Mouse (Mus musculus): ENCODE data around the gene Hs3st6. TPM values are rescaled to one million over a fixed set of nuclear protein-coding genes. Genes with fewer than 3 reads are reported as not detected.

The Hs3st6 gene
- 0.25 and 0.64 TPM in 2 replicates for polyA plus RNA-seq (2015; fragmentation: Nextera tagmentation; extraction: Ambion mirVana)

GRCm38 (mm10) chr17:24752415-24753394 lies at the start of gene Hs3st6:
Gene Hs3st6 (plus strand): TSS chr17:24752988.

GRCm38 (mm10) chr17:24706982-24707800 lies 45.6 kb upstream of the Hs3st6 start, which contains the start of gene Tbl3:
Gene Tbl3 (minus strand): TSS chr17:24707660.

DNA sequence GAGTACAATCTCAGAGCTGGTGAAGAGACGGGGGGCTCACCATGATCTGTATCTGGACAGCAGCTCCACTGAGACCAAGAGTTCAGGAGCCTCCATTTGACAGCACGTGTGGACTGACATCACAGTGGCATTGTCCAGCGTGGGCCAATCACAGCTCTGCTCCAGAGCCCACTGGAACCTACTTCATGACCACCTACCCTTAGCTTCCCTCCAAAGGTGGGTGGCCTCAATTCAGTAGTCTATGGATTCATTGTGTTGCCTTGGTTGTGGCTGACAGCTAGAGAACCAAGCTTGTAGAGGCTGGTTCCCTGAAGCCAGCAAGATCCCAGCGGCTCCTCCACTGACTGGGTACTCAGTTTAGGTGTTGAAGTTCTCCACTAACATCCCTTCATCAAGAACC lies 34.8 kb upstream of the Hs3st6 start, which contains the start of the genes Rnf151 and Rps2:
Gene Rnf151, minus strand, starts transcription at position 121 of the 400 bp plus-strand sequence.
Gene Rps2, plus strand, starts transcription at position 174 of the 400 bp plus-strand sequence.

DNA sequence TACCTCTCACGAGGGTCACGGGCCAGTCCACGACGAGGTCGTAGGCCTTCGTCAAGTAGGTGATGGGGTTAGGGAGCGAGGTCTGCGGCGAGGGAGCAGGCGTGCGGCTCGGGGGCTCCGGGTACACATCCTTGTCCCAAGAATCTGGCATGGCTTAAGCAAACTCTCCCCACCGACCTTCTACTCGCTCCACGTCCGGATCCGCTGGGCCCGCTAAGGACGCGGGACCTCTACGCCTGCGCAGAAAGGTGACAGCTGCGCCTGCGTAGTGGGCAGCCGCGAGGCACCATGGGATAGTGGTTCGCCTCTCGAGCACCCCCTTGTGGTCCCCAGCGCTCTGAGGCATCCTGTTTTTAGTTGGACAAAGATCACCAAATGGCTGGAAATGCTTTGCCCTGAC lies 28.6 kb upstream of the Hs3st6 start, which contains the start of gene Ndufb10:
Gene Ndufb10, minus strand, starts transcription at position 295 of the 400 bp plus-strand sequence.

DNA sequence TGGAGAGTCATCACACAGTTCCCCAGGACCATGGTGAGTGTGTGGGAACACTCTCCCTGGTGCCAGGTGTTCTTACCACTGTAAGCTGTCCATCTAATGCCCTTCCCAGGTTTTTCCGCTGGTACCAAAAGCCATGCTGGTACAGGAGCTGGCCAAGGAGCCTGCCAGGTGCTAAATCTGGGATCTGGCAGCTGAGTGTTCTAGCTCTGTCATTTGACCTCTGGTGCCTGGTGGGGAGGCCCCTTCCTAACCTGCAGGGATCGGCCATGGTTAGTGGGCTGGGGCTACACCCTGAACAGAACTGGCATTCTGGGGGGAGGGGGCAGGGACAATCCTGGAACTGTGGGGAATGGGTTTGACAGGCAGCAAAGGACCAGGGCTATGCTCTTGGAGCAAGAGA lies 25.2 kb upstream of the Hs3st6 start, which contains the start of gene Rpl3l:
Gene Rpl3l, plus strand, starts transcription at position 203 of the 400 bp plus-strand sequence.

GRCm38 (mm10) chr17:24736330-24737051 lies 16.3 kb upstream of the Hs3st6 start, which contains the start of gene Msrb1:
Gene Msrb1 (plus strand): TSS chr17:24736642.

DNA sequence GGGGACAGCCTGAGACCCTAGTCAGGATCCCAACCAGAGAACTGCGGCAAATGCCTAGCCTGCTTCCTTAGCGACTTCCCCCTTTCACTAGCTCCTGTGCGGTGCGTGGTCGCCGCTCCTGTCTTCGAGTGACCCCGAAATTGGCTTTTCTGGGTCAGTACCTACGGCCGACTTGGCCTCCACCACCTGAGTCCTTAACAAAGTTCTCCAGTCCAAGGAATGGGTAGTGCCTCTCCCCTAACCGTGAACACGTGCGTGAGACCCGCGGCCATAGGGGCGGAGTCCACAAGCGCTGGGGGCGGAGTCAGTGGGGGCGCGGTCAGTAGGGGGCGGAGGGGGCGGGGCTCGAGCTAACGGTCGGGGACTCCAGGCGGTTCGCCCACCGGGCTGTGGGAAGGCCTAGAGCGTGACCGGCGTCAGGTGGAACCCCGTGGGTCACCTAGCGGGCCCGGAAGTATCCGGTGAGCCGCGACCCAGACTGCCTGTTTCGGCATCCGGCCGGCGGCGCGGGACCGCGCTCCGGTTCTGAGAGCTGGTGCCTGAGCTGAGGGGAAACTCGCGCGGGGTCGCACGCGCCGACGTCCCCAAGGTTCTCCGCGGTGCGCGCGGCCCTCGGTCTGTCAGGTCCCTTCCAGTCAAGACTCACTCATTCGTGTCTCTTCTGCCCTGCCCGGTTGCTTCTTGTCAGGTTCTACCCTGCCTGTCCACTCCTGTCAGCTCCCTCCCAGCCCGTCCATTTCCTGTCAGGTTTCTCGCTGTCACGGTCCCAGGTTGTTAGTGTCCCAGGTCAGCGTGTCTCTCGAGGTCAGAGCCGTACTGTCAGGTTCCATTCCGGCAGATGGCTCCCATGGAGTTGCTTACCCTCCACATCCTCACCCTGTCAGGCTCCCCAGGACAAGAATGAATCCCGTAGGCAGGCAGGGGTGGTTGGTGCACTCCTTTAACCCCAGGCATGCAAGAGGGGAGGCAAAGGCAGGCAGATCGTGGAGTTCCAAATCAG lies 51.5 kb downstream of the Hs3st6 start, which contains the start of gene Meiob:
Gene Meiob, plus strand, starts transcription at position 338 of the 1,000 bp plus-strand sequence.

Other genes starting within 250 kb of the Hs3st6 start
- gene Traf7, start 225.1 kb upstream of the Hs3st6 start, polyA plus RNA-seq (2015; fragmentation: Nextera tagmentation; extraction: Ambion mirVana): 50.4 and 54.8 TPM in 2 replicates
- gene Rab26, start 218.8 kb upstream of the Hs3st6 start, polyA plus RNA-seq (2015; fragmentation: Nextera tagmentation; extraction: Ambion mirVana): 2.2 and 2.6 TPM in 2 replicates
- gene Pkd1, start 203.2 kb upstream of the Hs3st6 start, polyA plus RNA-seq (2015; fragmentation: Nextera tagmentation; extraction: Ambion mirVana): 28.6 and 36.5 TPM in 2 replicates
- gene Tsc2, start 120.4 kb upstream of the Hs3st6 start, polyA plus RNA-seq (2015; fragmentation: Nextera tagmentation; extraction: Ambion mirVana): 216 and 218 TPM in 2 replicates
- 9.8 and 11.3 TPM in 2 replicates for gene Nthl1, start 120.3 kb upstream of the Hs3st6 start, polyA plus RNA-seq (2015; fragmentation: Nextera tagmentation; extraction: Ambion mirVana)
- 33.6 and 38.2 TPM in 2 replicates for gene Slc9a3r2, start 102.7 kb upstream of the Hs3st6 start, polyA plus RNA-seq (2015; fragmentation: Nextera tagmentation; extraction: Ambion mirVana)
- gene Npw, start 94.5 kb upstream of the Hs3st6 start, polyA plus RNA-seq (2015; fragmentation: Nextera tagmentation; extraction: Ambion mirVana): not detected in 2 replicates
- gene Zfp598, start 83.3 kb upstream of the Hs3st6 start, polyA plus RNA-seq (2015; fragmentation: Nextera tagmentation; extraction: Ambion mirVana): 10.0 and 11.2 TPM in 2 replicates
- gene Syngr3, start 63.0 kb upstream of the Hs3st6 start, polyA plus RNA-seq (2015; fragmentation: Nextera tagmentation; extraction: Ambion mirVana): 0.08 and 0.41 TPM in 2 replicates
- gene Gfer, start 56.8 kb upstream of the Hs3st6 start, polyA plus RNA-seq (2015; fragmentation: Nextera tagmentation; extraction: Ambion mirVana): 28.0 and 29.7 TPM in 2 replicates
- 1.4 and 2.0 TPM in 2 replicates for gene Noxo1, start 56.8 kb upstream of the Hs3st6 start, polyA plus RNA-seq (2015; fragmentation: Nextera tagmentation; extraction: Ambion mirVana)
- 31.4 and 34.7 TPM in 2 replicates for gene Tbl3, start 45.3 kb upstream of the Hs3st6 start, polyA plus RNA-seq (2015; fragmentation: Nextera tagmentation; extraction: Ambion mirVana)
- 0.24 TPM in 1 of 2 replicates, not detected in the other for gene Rnf151, start 34.9 kb upstream of the Hs3st6 start, polyA plus RNA-seq (2015; fragmentation: Nextera tagmentation; extraction: Ambion mirVana)
- 1,136 and 1,298 TPM in 2 replicates for gene Rps2, start 34.9 kb upstream of the Hs3st6 start, polyA plus RNA-seq (2015; fragmentation: Nextera tagmentation; extraction: Ambion mirVana)
- gene Ndufb10, start 28.5 kb upstream of the Hs3st6 start, polyA plus RNA-seq (2015; fragmentation: Nextera tagmentation; extraction: Ambion mirVana): 218 and 232 TPM in 2 replicates
- 0.16 and 0.19 TPM in 2 replicates for gene Rpl3l, start 25.2 kb upstream of the Hs3st6 start, polyA plus RNA-seq (2015; fragmentation: Nextera tagmentation; extraction: Ambion mirVana)
- gene Msrb1, start 16.3 kb upstream of the Hs3st6 start, polyA plus RNA-seq (2015; fragmentation: Nextera tagmentation; extraction: Ambion mirVana): 203 and 213 TPM in 2 replicates
- 0.10 TPM in 1 of 2 replicates, not detected in the other for gene Meiob, start 51.3 kb downstream of the Hs3st6 start, polyA plus RNA-seq (2015; fragmentation: Nextera tagmentation; extraction: Ambion mirVana)
- 44.1 and 47.3 TPM in 2 replicates for gene Hagh, start 87.2 kb downstream of the Hs3st6 start, polyA plus RNA-seq (2015; fragmentation: Nextera tagmentation; extraction: Ambion mirVana)
- gene Fahd1, start 97.4 kb downstream of the Hs3st6 start, polyA plus RNA-seq (2015; fragmentation: Nextera tagmentation; extraction: Ambion mirVana): 16.1 and 17.5 TPM in 2 replicates
- gene Igfals, start 113.0 kb downstream of the Hs3st6 start, polyA plus RNA-seq (2015; fragmentation: Nextera tagmentation; extraction: Ambion mirVana): 0.07 TPM in 1 of 2 replicates, not detected in the other
- gene Nubp2, start 133.4 kb downstream of the Hs3st6 start, polyA plus RNA-seq (2015; fragmentation: Nextera tagmentation; extraction: Ambion mirVana): 31.8 and 37.9 TPM in 2 replicates
- gene Spsb3, start 133.7 kb downstream of the Hs3st6 start, polyA plus RNA-seq (2015; fragmentation: Nextera tagmentation; extraction: Ambion mirVana): 27.7 and 30.1 TPM in 2 replicates
- gene Eme2, start 142.1 kb downstream of the Hs3st6 start, polyA plus RNA-seq (2015; fragmentation: Nextera tagmentation; extraction: Ambion mirVana): 18.3 and 18.8 TPM in 2 replicates
- gene Mrps34, start 142.1 kb downstream of the Hs3st6 start, polyA plus RNA-seq (2015; fragmentation: Nextera tagmentation; extraction: Ambion mirVana): 83.6 and 88.7 TPM in 2 replicates
- 35.4 and 36.2 TPM in 2 replicates for gene Nme3, start 143.5 kb downstream of the Hs3st6 start, polyA plus RNA-seq (2015; fragmentation: Nextera tagmentation; extraction: Ambion mirVana)
- 12.1 and 13.1 TPM in 2 replicates for gene Mapk8ip3, start 184.0 kb downstream of the Hs3st6 start, polyA plus RNA-seq (2015; fragmentation: Nextera tagmentation; extraction: Ambion mirVana)
- 51.5 and 66.2 TPM in 2 replicates for gene Jpt2, start 207.7 kb downstream of the Hs3st6 start, polyA plus RNA-seq (2015; fragmentation: Nextera tagmentation; extraction: Ambion mirVana)